Mouse (Mus musculus) megakaryocyte progenitor cell, adult 5-6 weeks (primary cell): Measurements from ENCODE around the gene Tbccd1. TPM values are rescaled to one million over a fixed set of nuclear protein-coding genes. Genes with fewer than 3 reads are reported as not detected.
"Not testable (repeated sequence)": the region's sequence is repeated elsewhere in the genome, so short reads cannot be mapped to it uniquely, and the experiment has no call there.

Experiments
- ATAC-seq: replicated peaks from 2 replicates; pipeline ENCODE4 v1.8.0; 2016; ENCODE audit warnings: mild to moderate bottlenecking, moderate TSS enrichment, inconsistent platforms; ENCODE audit not compliant: poor library complexity
- total RNA-seq, 2 experiments: library from RNA; stranded (forward) in 1 of 2; stranded (reverse) in 1 of 2; fragments of 157-497, 149-512 nt in 1 of 2; fragments of 200-1000 nt in 1 of 2; gene quantifications; 2 replicates each; pipeline versions ENCODE4 v1.2.3 to v1.2.4; 2015 to 2017

Gene Tbccd1
- total RNA-seq, 2 experiments from 2014 or later: 21.6 to 27.7 TPM

GRCm38 (mm10) chr16:22791235-22791634 is 66.2 kb downstream of the Tbccd1 start:
- no peak for ATAC-seq

DNA sequence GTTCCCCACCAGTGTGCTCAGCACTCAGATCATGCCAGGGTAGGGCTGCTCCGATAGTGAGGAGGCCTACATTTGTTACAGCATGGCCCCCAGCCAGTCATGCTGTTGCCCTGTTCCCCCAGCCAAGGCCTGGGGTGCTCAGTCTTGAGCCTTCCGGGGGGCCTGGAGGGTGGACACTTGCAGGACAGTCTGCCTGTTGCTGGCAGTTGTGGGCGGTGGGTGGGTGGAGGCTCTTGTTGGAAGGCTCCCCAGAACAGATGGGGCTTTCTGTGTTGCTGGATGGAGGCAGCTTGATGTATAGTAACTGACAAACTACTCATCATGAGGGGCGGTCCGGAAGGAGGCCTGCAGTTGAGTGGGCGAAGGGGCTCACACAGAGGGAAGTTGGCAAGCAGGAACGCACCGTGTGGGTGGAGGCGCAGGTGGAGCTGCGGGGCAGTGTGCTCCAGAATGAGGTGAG is 67.5 kb downstream of the Tbccd1 start:
- no peak for ATAC-seq

DNA sequence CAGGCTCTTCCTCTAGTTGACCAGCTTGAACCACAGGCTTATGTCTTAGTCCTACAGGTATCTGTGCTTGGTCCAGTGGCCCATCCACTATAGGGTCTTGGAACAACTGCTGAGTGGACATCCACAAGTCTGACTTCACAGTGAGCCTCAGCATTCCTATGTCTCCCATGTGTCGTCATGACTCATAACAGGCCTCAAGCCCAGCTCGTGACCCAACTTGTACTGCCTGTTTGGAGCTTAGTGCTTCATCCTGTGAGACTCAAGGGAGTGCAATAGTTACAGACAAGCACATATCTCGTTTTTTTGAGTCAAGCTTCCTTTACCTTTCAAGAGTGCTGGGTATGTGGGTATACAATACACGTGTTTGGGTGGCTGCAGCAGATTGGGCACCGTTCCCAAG is 74.8 kb downstream of the Tbccd1 start:
- ATAC-seq: no peak

GRCm38 (mm10) chr16:22779228-22779835 is 78.1 kb downstream of the Tbccd1 start:
- ATAC-seq: no peak

DNA sequence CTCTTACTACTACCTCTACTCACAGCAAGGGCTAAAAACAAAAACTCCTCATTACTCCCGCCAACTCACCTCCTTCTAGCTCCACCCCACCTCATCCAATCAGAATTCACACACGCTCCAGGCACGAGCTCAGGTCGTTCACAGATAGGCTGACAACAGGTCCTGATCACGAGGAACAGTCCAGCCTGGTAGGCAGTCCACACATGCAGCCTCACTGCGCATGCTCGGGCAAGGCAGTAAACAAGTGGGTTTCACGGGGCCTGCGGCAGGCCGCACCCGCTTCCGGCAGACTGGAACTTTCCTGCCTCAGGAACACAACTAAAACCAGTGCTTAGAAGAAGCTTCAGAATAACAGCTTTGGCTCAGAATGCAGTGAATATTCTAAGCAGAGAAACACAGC is 79.2 kb downstream of the Tbccd1 start:
- ATAC-seq: not testable (repeated sequence)

- no peak for ATAC-seq
Measured at GRCm38 (mm10) chr16:22775471-22775985, 81.9 kb downstream of the Tbccd1 start.

GRCm38 (mm10) chr16:22768661-22769060 is 88.8 kb downstream of the Tbccd1 start:
- ATAC-seq: no peak

DNA sequence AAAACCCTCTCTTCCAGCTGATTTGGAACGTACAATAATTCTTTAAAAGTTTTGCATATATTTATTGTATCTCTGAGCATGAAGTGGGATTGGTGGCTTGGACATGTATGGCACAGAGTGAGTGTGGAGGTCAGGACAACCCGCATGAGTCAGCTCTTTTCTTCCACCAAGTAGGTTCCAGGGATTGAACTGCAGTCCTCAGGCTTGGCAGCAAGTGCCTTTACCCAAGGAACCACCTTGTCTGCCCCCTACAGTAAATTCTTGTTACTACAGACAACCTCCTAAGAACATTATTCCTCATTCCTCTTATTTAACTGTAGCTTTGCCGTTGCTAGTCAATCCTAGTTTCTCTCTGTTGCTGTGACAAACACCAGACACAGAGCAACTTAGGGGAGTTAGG is 90.1 kb downstream of the Tbccd1 start:
- no peak for ATAC-seq

GRCm38 (mm10) chr16:22766738-22767211 is 90.7 kb downstream of the Tbccd1 start:
- no peak for ATAC-seq

- ATAC-seq: no peak
Measured at GRCm38 (mm10) chr16:22765531-22765930, 91.9 kb downstream of the Tbccd1 start.

Other genes starting within 250 kb of the Tbccd1 start
- 13.5 and 18.8 TPM in 2 replicates for gene Dgkg, start 200.4 kb downstream of the Tbccd1 start, total RNA-seq (2015)
- 13.9 and 14.0 TPM in 2 replicates for gene Dgkg, start 200.4 kb downstream of the Tbccd1 start, total RNA-seq (2017)
- gene Crygs, start 46.1 kb downstream of the Tbccd1 start, total RNA-seq (2015): not detected in 2 replicates
- not detected in 2 replicates for gene Crygs, start 46.1 kb downstream of the Tbccd1 start, total RNA-seq (2017)
- 86.1 and 89.8 TPM in 2 replicates for gene Dnajb11, start 176 bp upstream of the Tbccd1 start, total RNA-seq (2015)
- 186 and 206 TPM in 2 replicates for gene Dnajb11, start 176 bp upstream of the Tbccd1 start, total RNA-seq (2017)
- not detected in 2 replicates for gene Ahsg, start 33.6 kb upstream of the Tbccd1 start, total RNA-seq (2015)
- gene Ahsg, start 33.6 kb upstream of the Tbccd1 start, total RNA-seq (2017): not detected in 2 replicates
- gene Fetub, start 60.7 kb upstream of the Tbccd1 start, total RNA-seq (2015): not detected in 2 replicates
- gene Fetub, start 60.7 kb upstream of the Tbccd1 start, total RNA-seq (2017): not detected in 2 replicates
- not detected in 2 replicates for gene Hrg, start 93.4 kb upstream of the Tbccd1 start, total RNA-seq (2015)
- gene Hrg, start 93.4 kb upstream of the Tbccd1 start, total RNA-seq (2017): not detected in 2 replicates
- not detected in 2 replicates for gene Kng2, start 171.8 kb upstream of the Tbccd1 start, total RNA-seq (2015)
- not detected in 2 replicates for gene Kng2, start 171.8 kb upstream of the Tbccd1 start, total RNA-seq (2017)
- gene Kng1, start 200.2 kb upstream of the Tbccd1 start, total RNA-seq (2015): not detected in 2 replicates
- gene Kng1, start 200.2 kb upstream of the Tbccd1 start, total RNA-seq (2017): not detected in 2 replicates
- 378 and 464 TPM in 2 replicates for gene Eif4a2, start 249.8 kb upstream of the Tbccd1 start, total RNA-seq (2015)
- 592 and 744 TPM in 2 replicates for gene Eif4a2, start 249.8 kb upstream of the Tbccd1 start, total RNA-seq (2017)